Mouse (Mus musculus) small intestine, adult 2 months (tissue): ENCODE measurements at regions not wholly inside any gene's neighbourhood (a gene's known extent, or its start where the extent isn't known, plus 50 kb on each side); places are given as distances from the start of the nearest gene placed in this dataset.

Experiments used
- CTCF ChIP-seq: fragments of 200-500 bp; IDR thresholded peaks from 2 replicates; pipeline ENCODE4 v1.5.1; 2012; ENCODE audit warnings: low read depth, mild to moderate bottlenecking, control low read depth, inconsistent platforms, low read length, moderate library complexity, mixed read lengths; ENCODE audit not compliant: insufficient replicate concordance, insufficient read length; ENCODE audit errors: extremely low read depth
- POLR2A ChIP-seq: fragments of 200-500 bp; IDR thresholded peaks from 2 replicates; pipeline ENCODE4 v1.6.1; 2012; ENCODE audit warnings: low read depth, mild to moderate bottlenecking, control low read depth, inconsistent platforms, low read length, moderate library complexity

DNA sequence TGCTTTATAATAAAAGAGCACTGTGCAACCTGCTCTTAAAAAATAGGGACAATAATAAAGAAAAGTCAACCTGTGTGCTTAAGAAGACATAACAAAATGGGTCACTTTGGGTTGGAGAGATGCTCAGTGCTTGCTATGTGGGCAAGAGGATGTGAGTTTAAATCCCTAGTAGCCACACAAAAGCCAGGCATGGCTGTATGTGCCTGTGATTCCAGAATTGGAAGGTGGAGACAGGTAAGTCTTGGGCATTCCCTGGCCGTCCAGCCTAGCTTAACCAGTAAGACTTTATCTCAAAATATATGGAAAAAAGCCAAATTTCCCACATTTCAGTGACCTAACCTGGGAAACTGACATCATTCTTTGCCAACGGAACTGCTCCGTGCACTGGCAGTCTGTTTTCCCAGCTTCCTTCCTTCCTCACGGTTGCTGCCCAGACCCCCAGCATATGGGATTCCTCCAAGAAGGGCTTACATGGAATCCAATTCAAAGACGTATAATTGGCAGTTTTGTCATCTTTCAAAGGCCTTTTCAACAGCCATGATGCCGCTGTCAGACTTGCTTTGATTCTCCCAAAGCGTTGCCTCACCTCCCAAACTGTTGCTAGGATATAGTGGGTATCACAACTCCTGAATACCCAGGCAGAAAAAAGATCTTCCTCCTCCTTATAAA, 227.6 kb upstream of the Acvr2a start:
- TF ChIP-seq CTCF, result no peak
- TF ChIP-seq POLR2A, result no peak
